Mouse (Mus musculus): ENCODE results near the gene Arhgef10l. TPM values are rescaled to one million over a fixed set of nuclear protein-coding genes. Genes with fewer than 3 reads are reported as not detected.

The Arhgef10l gene
- total and polyA plus RNA-seq, 2 experiments from 2014 or later = 20.7 to 81.1 TPM

DNA sequence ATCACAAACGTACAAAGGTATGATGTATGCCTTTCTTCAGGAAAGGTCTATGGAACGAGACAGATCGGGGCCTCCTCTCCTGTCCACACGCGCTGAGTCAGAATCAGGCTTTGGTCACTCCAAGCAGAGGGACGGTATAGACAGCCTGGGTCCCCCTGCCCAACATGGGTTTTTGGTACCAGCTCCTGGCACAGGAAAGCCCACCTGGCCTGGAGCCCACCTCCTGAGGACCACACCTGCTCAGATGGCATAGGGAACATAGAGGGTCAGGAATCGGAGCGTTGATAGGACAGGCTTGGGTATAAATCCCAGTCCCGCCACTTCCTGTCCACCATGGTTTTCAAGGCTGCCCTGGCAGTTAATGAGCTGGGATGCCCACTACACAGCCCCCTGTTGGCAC, 145.1 kb downstream of the Arhgef10l start:
- DNase-seq (ENCODE audit: low spot score) (no peak), ATAC-seq (ENCODE audit: low FRiP score) (no peak)
- no peaks in the 10 kb centered on the region for H3K27me3 ChIP-seq (ENCODE audit: insufficient read depth, low read length)
- H3K27ac ChIP-seq (ENCODE audit: low read depth, low read length) = no peak overlapping the region
- H3K4me3 ChIP-seq (ENCODE audit: low read depth, low read length) = no peak overlapping the region
- no peak for TF ChIP-seq CTCF (IDR thresholded peaks at IDR 0.05)
- no peaks in the 10 kb centered on the region for H3K9me3 ChIP-seq (ENCODE audit: low read length)
- WGBS = 98% methylated on average over 9 of the region's 9 CpGs
- no peak overlapping the region for H3K9ac ChIP-seq (replicated peaks; ENCODE audit: low read length, poor library complexity, severe bottlenecking)
- H3K4me2 ChIP-seq (ENCODE audit: low read depth, low read length, poor library complexity, severe bottlenecking) = no peak overlapping the region
- H3K36me3 ChIP-seq (ENCODE audit: insufficient read depth, low read length) = peaks cover 25% of the 10 kb centered on the region
- H3K4me1 ChIP-seq (ENCODE audit: insufficient read depth, low read length) = no peaks in the 10 kb centered on the region

DNA sequence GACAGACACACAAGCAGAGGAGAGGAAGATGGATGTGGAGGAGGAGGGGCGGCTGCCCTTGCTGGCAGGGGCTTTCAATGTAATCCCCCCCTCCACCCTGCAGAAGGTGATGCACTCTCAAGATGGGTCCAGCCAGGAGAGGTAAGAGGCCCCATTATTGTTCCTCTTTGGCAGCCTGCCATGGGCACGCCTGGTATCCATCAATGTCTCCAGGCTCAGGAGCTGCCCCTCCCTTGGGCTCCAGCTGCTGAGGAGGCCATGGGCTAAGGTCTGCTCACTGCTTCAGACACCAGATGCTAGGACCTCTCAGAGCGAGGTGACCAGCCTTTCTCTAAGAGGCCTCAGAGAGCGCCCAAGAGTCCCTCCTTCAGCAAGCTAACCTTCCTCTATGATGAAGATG, 152.0 kb downstream of the Arhgef10l start:
- DNase-seq (ENCODE audit: low spot score) (no peak), ATAC-seq (ENCODE audit: low FRiP score) (no peak)
- WGBS = 83% methylated on average over 4 of the region's 4 CpGs
- Histone ChIP-seq H3K27ac (ENCODE audit: low read depth, low read length) (no peak overlapping the region), H3K9me3 (ENCODE audit: low read length) (no peaks in the 10 kb centered on the region), H3K36me3 (ENCODE audit: insufficient read depth, low read length) (peaks cover 39% of the 10 kb centered on the region), H3K9ac (replicated peaks; ENCODE audit: low read length, poor library complexity, severe bottlenecking) (no peak overlapping the region), H3K4me3 (ENCODE audit: low read depth, low read length) (no peak overlapping the region), H3K4me2 (ENCODE audit: low read depth, low read length, poor library complexity, severe bottlenecking) (no peak overlapping the region), H3K4me1 (ENCODE audit: insufficient read depth, low read length) (no peaks in the 10 kb centered on the region), H3K27me3 (ENCODE audit: insufficient read depth, low read length) (no peaks in the 10 kb centered on the region)
- TF ChIP-seq CTCF (IDR thresholded peaks at IDR 0.05) = no peak

DNA sequence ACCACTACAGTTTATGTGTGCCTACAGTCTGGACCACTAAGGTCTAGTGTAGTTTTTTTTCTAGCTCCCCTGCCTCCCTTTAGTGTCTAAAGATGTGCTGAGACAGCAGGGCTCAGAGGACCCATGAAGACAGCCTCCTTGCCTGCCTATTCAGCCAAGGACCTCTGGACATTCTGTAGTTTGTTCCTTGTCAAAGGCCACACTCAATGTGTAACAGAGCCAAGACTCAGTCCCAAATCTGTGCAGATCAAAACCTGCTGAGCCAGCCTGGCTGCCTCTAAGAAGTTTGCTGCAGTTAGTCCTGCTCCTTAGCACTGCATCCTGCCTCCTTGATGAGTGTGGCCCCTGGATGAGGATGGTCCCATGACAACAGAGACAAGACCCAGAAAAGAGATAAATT, 156.0 kb downstream of the Arhgef10l start:
- Histone ChIP-seq H3K27me3 (ENCODE audit: insufficient read depth, low read length) (no peaks in the 10 kb centered on the region), H3K4me2 (ENCODE audit: low read depth, low read length, poor library complexity, severe bottlenecking) (no peak overlapping the region), H3K9me3 (ENCODE audit: low read length) (no peaks in the 10 kb centered on the region), H3K4me3 (ENCODE audit: low read depth, low read length) (no peak overlapping the region), H3K9ac (replicated peaks; ENCODE audit: low read length, poor library complexity, severe bottlenecking) (no peak overlapping the region), H3K4me1 (ENCODE audit: insufficient read depth, low read length) (no peaks in the 10 kb centered on the region), H3K36me3 (ENCODE audit: insufficient read depth, low read length) (peaks cover 19% of the 10 kb centered on the region), H3K27ac (ENCODE audit: low read depth, low read length) (no peak overlapping the region)
- ATAC-seq (ENCODE audit: low FRiP score) = no peak
- TF ChIP-seq CTCF (IDR thresholded peaks at IDR 0.05) = no peak
- no peak for DNase-seq (ENCODE audit: low spot score)

DNA sequence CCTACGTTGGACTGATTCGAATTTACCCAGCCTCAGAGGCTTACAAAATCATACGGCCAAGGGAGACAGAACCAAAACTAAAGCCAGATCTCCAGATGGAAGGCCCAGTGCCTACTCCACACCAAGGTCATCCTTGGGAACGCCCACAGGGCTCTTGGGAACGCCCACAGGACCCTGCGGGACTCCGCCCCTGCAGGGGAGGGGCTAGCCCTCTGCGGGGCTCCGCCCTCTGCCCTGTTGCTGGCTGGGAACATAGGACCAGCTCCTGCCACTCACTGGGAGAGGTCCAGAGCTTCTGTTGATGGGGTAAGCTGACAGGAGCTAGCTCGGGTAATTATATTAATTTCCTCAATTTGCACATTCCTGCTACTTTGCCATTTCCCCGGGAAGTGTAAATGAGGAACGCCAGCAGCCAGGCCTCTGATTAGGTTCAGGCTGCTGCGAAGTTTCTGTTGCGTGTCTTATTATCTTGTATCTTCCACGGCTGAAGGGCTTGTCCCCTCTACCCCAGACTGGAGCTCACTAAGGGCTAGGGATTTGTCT, 158.6 kb downstream of the Arhgef10l start:
- no peaks in the 10 kb centered on the region for H3K36me3 ChIP-seq (ENCODE audit: insufficient read depth, low read length)
- H3K4me2 ChIP-seq (ENCODE audit: low read depth, low read length, poor library complexity, severe bottlenecking) = no peak overlapping the region
- no peak for TF ChIP-seq CTCF (IDR thresholded peaks at IDR 0.05)
- no peak overlapping the region for H3K4me3 ChIP-seq (ENCODE audit: low read depth, low read length)
- H3K27me3 ChIP-seq (ENCODE audit: insufficient read depth, low read length) = no peaks in the 10 kb centered on the region
- H3K4me1 ChIP-seq (ENCODE audit: insufficient read depth, low read length) = no peaks in the 10 kb centered on the region
- no peak overlapping the region for H3K9ac ChIP-seq (replicated peaks; ENCODE audit: low read length, poor library complexity, severe bottlenecking)
- no peak overlapping the region for H3K27ac ChIP-seq (ENCODE audit: low read depth, low read length)
- no peaks in the 10 kb centered on the region for H3K9me3 ChIP-seq (ENCODE audit: low read length)
- DNase-seq (ENCODE audit: low spot score) = no peak
- no peak for ATAC-seq (ENCODE audit: low FRiP score)
- 52% methylated on average over 15 of the region's 15 CpGs for WGBS

DNA sequence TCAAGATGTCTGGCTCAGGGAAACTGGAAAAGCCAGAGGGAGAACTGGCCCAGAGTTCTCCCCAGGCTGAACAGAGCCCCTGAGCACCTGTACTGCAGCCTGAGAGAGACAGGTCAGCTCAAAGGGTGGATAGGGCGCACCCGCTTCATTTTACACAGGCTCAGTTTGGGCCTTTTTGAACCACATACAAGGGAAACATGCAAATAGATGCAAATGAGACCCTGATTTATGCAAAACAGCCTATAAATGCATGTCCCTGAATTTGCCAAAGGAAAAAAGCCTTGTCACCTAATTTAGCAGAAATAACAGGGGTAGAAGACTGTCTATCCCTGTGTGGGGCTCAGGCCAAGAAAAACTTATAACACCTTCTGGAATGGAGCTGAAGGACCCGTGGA, 160.2 kb downstream of the Arhgef10l start:
- no peak overlapping the region for H3K27ac ChIP-seq (ENCODE audit: low read depth, low read length)
- H3K27me3 ChIP-seq (ENCODE audit: insufficient read depth, low read length) = no peaks in the 10 kb centered on the region
- no peaks in the 10 kb centered on the region for H3K36me3 ChIP-seq (ENCODE audit: insufficient read depth, low read length)
- H3K4me1 ChIP-seq (ENCODE audit: insufficient read depth, low read length) = no peaks in the 10 kb centered on the region
- H3K9me3 ChIP-seq (ENCODE audit: low read length) = no peaks in the 10 kb centered on the region
- DNase-seq (ENCODE audit: low spot score) = no peak
- H3K9ac ChIP-seq (replicated peaks; ENCODE audit: low read length, poor library complexity, severe bottlenecking) = no peak overlapping the region
- no peak for ATAC-seq (ENCODE audit: low FRiP score)
- 61% methylated on average over 3 of the region's 3 CpGs for WGBS
- TF ChIP-seq CTCF (IDR thresholded peaks at IDR 0.05) = no peak
- H3K4me3 ChIP-seq (ENCODE audit: low read depth, low read length) = no peak overlapping the region
- H3K4me2 ChIP-seq (ENCODE audit: low read depth, low read length, poor library complexity, severe bottlenecking) = no peak overlapping the region

DNA sequence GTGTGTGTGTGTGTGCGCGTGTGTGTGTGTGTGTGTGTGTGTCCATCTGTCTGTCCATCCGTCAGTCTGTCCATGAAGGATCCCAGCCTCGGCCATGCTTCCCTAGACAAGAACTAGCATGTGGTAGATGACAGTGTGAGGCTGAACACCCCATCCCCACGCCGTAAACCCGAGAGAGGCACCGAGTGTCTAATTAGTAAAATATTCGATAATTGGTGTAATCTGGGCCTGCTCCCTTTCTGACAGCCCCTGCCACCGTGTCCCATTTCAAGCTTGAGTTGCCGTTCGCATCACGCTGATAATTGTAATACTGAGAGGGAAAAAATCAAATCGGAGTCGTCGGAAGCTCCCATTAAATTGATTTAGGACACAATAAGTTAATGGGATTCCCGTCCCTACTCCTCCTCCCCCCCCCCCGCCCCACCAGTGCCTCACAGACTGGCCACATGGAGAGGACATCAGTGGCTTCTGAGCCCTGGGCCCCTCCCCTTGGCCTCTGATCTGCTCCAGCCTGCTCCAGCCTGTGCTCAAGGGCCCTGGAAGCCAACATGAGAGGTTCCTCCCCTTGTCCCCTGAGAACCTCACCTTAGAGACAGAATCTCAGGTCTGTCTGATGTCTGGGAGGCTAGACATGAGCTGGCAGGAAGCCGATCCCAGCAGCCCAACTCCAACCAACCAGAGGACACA, 160.7 kb downstream of the Arhgef10l start:
- Histone ChIP-seq H3K9me3 (ENCODE audit: low read length) (no peaks in the 10 kb centered on the region), H3K4me3 (ENCODE audit: low read depth, low read length) (no peak overlapping the region), H3K27me3 (ENCODE audit: insufficient read depth, low read length) (no peaks in the 10 kb centered on the region), H3K4me1 (ENCODE audit: insufficient read depth, low read length) (no peaks in the 10 kb centered on the region), H3K27ac (ENCODE audit: low read depth, low read length) (no peak overlapping the region), H3K36me3 (ENCODE audit: insufficient read depth, low read length) (no peaks in the 10 kb centered on the region), H3K4me2 (ENCODE audit: low read depth, low read length, poor library complexity, severe bottlenecking) (no peak overlapping the region), H3K9ac (replicated peaks; ENCODE audit: low read length, poor library complexity, severe bottlenecking) (no peak overlapping the region)
- DNase-seq (ENCODE audit: low spot score) (no peak), ATAC-seq (ENCODE audit: low FRiP score) (no peak)
- 54% methylated on average over 19 of the region's 19 CpGs for WGBS
- no peak for TF ChIP-seq CTCF (IDR thresholded peaks at IDR 0.05)

Measured in midbrain, postnatal 0 days (tissue).